Mouse (Mus musculus) bone marrow, adult 2 months (tissue): Measurements from ENCODE around the gene Scimp. TPM values are rescaled to one million over a fixed set of nuclear protein-coding genes. Genes with fewer than 3 reads are reported as not detected.

Experiments used
- H3K27ac ChIP-seq: fragments of 200-500 bp; 2 replicates; pipeline ENCODE4 v1.5.1; 2012; ENCODE audit warnings: low read depth, mild to moderate bottlenecking, control low read depth, inconsistent platforms, low read length; ENCODE audit not compliant: control insufficient read depth, poor library complexity, insufficient read depth
- H3K4me1 ChIP-seq: fragments of 200-500 bp; 2 replicates; pipeline ENCODE4 v1.6.1; 2011; ENCODE audit warnings: low read length; ENCODE audit not compliant: control insufficient read depth, insufficient read depth
- H3K4me3 ChIP-seq: fragments of 200-500 bp; replicated peaks from 2 replicates; pipeline ENCODE3; 2011; ENCODE audit warnings: mild to moderate bottlenecking, low read depth, low read length, control low read depth; ENCODE audit not compliant: control insufficient read depth
- CTCF ChIP-seq: fragments of 200-500 bp; IDR thresholded peaks from 2 replicates; pipeline ENCODE4 v1.5.1; 2011; ENCODE audit warnings: low read length, control low read depth; ENCODE audit not compliant: control insufficient read depth, insufficient read depth
- POLR2A ChIP-seq: fragments of 200-500 bp; IDR thresholded peaks from 2 replicates; pipeline ENCODE4 v1.6.1; 2011; ENCODE audit warnings: low read depth, mild to moderate bottlenecking, control low read depth, low read length, borderline replicate concordance; ENCODE audit not compliant: control insufficient read depth
- WGBS: fragments of 180-500 bp; shearing (Covaris S2); methylation state at CpG from one replicate; pipeline ENCODE4 v1.1.7; 2018; 5-methylcytosine and 5-hydroxymethylcytosine counted together
- polyA plus RNA-seq: library from polyadenylated mRNA; stranded (reverse); fragments of >200 nt; gene quantifications from 2 replicates; pipeline ENCODE4 v1.2.4, GENCODE M21; 2011; ENCODE audit warnings: low replicate concordance; ENCODE audit not compliant: missing spikeins, insufficient read depth, insufficient read length

The Scimp gene
- 1.9 TPM in 1 of 2 replicates, not detected in the other for polyA plus RNA-seq

- Histone ChIP-seq H3K27ac (peak within 1 kb of the TSS; percentile 81), H3K4me1 (no peaks in the 10 kb centered on the region; the same call in 1 of the 2 replicates), H3K4me3 (peak within 1 kb of the TSS; percentile 15)
- TF ChIP-seq POLR2A (no peak), CTCF (no peak)
- WGBS, result 8% methylated on average over 7 of the region's 7 CpGs
Observed at GRCm38 (mm10) chr11:70812365-70812764, at the start of gene Scimp. Gene Scimp, minus strand, starts transcription at chr11:70812586.

GRCm38 (mm10) chr11:70860371-70860770, 48.0 kb upstream of the Scimp start:
- no peak overlapping the region for H3K4me3 ChIP-seq
- WGBS, result 91% methylated on average over 1 of the region's 1 CpGs
- TF ChIP-seq POLR2A, result no peak
- no peak for TF ChIP-seq CTCF

GRCm38 (mm10) chr11:70846029-70846428, 33.6 kb upstream of the Scimp start:
- 6% methylated on average over 2 of the region's 2 CpGs for WGBS
- H3K4me1 ChIP-seq, result peaks cover 3% of the 10 kb centered on the region; the same call in 1 of the 2 replicates
- H3K4me3 ChIP-seq, result no peak overlapping the region
- TF ChIP-seq POLR2A (no peak), CTCF (no peak)
- H3K27ac ChIP-seq, result no peak overlapping the region

More at GRCm38 (mm10) chr11:70860371-70860770, 48.0 kb upstream of the Scimp start:
- Histone ChIP-seq H3K4me1 (no peaks in the 10 kb centered on the region), H3K27ac (no peak overlapping the region)

GRCm38 (mm10) chr11:70845457-70845978, 33.1 kb upstream of the Scimp start:
- Histone ChIP-seq H3K4me3 (peak overlapping the region; percentile 87), H3K27ac (peak overlapping the region; percentile 70), H3K4me1 (peaks cover 3% of the 10 kb centered on the region; the same call in 1 of the 2 replicates)
- 7% methylated on average over 19 of the region's 19 CpGs for WGBS
- TF ChIP-seq POLR2A (no peak), CTCF (no peak)

GRCm38 (mm10) chr11:70844559-70845456, 32.4 kb upstream of the Scimp start, which contains the start of gene Rabep1:
Gene Rabep1, plus strand, starts transcription at chr11:70844778.
- WGBS, result 1% methylated on average over 87 of the region's 88 CpGs
- TF ChIP-seq CTCF, result no peak
- TF ChIP-seq POLR2A, result peak; percentile 62; the same call in 1 of the 2 replicates
- peak within 1 kb of the TSS; percentile 70 for H3K27ac ChIP-seq
- peak within 1 kb of the TSS; percentile 87 for H3K4me3 ChIP-seq
- peaks cover 3% of the 10 kb centered on the region; the same call in 1 of the 2 replicates for H3K4me1 ChIP-seq

GRCm38 (mm10) chr11:70843701-70844551, 31.5 kb upstream of the Scimp start:
- peaks cover 3% of the 10 kb centered on the region; the same call in 1 of the 2 replicates for H3K4me1 ChIP-seq
- TF ChIP-seq CTCF, result no peak
- no peak for TF ChIP-seq POLR2A
- WGBS, result 29% methylated on average over 12 of the region's 12 CpGs
- peak overlapping the region; percentile 87 for H3K4me3 ChIP-seq
- H3K27ac ChIP-seq, result no peak overlapping the region

GRCm38 (mm10) chr11:70842983-70843382, 30.6 kb upstream of the Scimp start:
- WGBS, result 70% methylated on average over 4 of the region's 4 CpGs
- TF ChIP-seq POLR2A (no peak), CTCF (no peak)
- Histone ChIP-seq H3K4me3 (no peak overlapping the region), H3K27ac (no peak overlapping the region), H3K4me1 (peaks cover 3% of the 10 kb centered on the region; the same call in 1 of the 2 replicates)

GRCm38 (mm10) chr11:70838610-70839009, 26.2 kb upstream of the Scimp start:
- WGBS, result 81% methylated on average over 2 of the region's 2 CpGs
- H3K4me3 ChIP-seq, result no peak overlapping the region
- no peaks in the 10 kb centered on the region for H3K4me1 ChIP-seq
- no peak overlapping the region for H3K27ac ChIP-seq
- TF ChIP-seq CTCF (no peak), POLR2A (no peak)
